Mouse (Mus musculus): ENCODE results near the gene Ppm1b.

DNA sequence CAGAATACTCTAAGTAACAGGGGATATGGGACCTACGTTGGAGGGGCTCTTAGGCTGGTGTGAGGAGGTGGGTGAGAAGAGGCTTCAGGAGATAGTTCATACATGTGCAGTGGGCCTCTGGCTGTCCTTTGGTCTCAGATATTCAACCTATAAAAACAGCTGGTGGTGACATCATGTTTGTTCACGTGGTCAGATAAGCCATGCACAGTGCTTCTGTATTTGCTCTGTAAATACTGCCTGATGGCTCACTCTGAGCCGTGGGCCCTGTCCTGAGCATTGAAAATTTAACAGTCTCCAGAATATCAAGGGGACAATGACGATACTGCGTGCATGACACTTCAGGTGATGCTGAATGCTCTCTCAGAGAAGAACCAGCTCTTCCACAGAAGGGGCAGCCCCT is 81.3 kb downstream of the Ppm1b start:
- TF ChIP-seq POLR2A (IDR thresholded peaks at IDR 0.05; ENCODE audit: borderline replicate concordance, low read depth, low read length) (no peak), CTCF (IDR thresholded peaks at IDR 0.05; ENCODE audit: low read depth, low read length) (no peak)
